ENCODE assay signal across 8 mouse cellular contexts in genomic region chr8:121909663-121910062, GRCm38 (mm10). TPM values are rescaled to one million over a fixed set of nuclear protein-coding genes. Genes with fewer than 3 reads are reported as not detected.
DNase-seq lines count a peak whose midpoint lies in the region; ATAC-seq and TF ChIP-seq lines count a peak whose summit lies in the region.

No protein-coding gene starts in this region.

- TF ChIP-seq RAD21 in CH12.LX (IDR thresholded peaks at IDR 0.05; ENCODE audit: low read depth, low read length): peak; percentile 77

- H3K4me2 ChIP-seq in forebrain, postnatal 0 days (ENCODE audit: low read depth): no peak overlapping the region
- H3K4me2 ChIP-seq in forebrain, embryonic 13.5 days: no peak overlapping the region
- H3K4me2 ChIP-seq in CH12.LX (ENCODE audit: insufficient read depth, low read depth, poor library complexity, severe bottlenecking): peak overlapping the region; percentile 2; the same call in 1 of the 2 replicates

- peaks cover 14% of the 10 kb centered on the region for H3K4me1 ChIP-seq in forebrain, postnatal 0 days (ENCODE audit: insufficient read depth)
- peaks cover 24% of the 10 kb centered on the region for H3K4me1 ChIP-seq in forebrain, embryonic 13.5 days
- peaks cover 38 to 59% of the 10 kb centered on the region in 2 experiments for H3K4me1 ChIP-seq in CH12.LX (ENCODE audit: control insufficient read depth in 1 of 2, insufficient read depth in 2 of 2)

- no peaks in the 10 kb centered on the region for H3K9me3 ChIP-seq in forebrain, postnatal 0 days (ENCODE audit: low read length)
- no peaks in the 10 kb centered on the region for H3K9me3 ChIP-seq in forebrain, embryonic 13.5 days (replicated peaks)
- no peaks in the 10 kb centered on the region for H3K9me3 ChIP-seq in CH12.LX (replicated peaks; ENCODE audit: low read length)

- no peaks in the 10 kb centered on the region for H3K27me3 ChIP-seq in forebrain, postnatal 0 days (ENCODE audit: insufficient read depth, low read length)
- peaks cover 8% of the 10 kb centered on the region; the same call in 1 of the 2 replicates for H3K27me3 ChIP-seq in forebrain, embryonic 13.5 days
- no peaks in the 10 kb centered on the region for H3K27me3 ChIP-seq in CH12.LX (replicated peaks)

- peak; percentile 86 for TF ChIP-seq CTCF in forebrain, postnatal 0 days (IDR thresholded peaks at IDR 0.05; ENCODE audit: low read depth)
- peak; percentile 18 to 88; a peak in 2 of 4 replicates for TF ChIP-seq CTCF in CH12.LX (conservative IDR thresholded peaks at IDR 0.05 in 1 of 2, IDR thresholded peaks at IDR 0.05 in 1 of 2; ENCODE audit: low read depth in 2 of 2, low read length in 2 of 2)

- in situ Hi-C loops in CH12.LX (cut with MboI; ENCODE audit: low pct_ligation_motif_present, low pct_unique_long_range_greater_than_20kb, low sequenced_read_pairs): loop anchor here (5.0 kb wide), 1 partner anchor 57 kb away; no protein-coding TSS in a partner anchor

- H3K36me3 ChIP-seq in forebrain, postnatal 0 days (ENCODE audit: insufficient read depth): no peaks in the 10 kb centered on the region
- H3K36me3 ChIP-seq in forebrain, embryonic 13.5 days (ENCODE audit: poor library complexity, severe bottlenecking): no peaks in the 10 kb centered on the region
- peaks cover 11 to 19% of the 10 kb centered on the region in 2 experiments for H3K36me3 ChIP-seq in CH12.LX (replicated peaks in 1 of 2; ENCODE audit: control insufficient read depth in 1 of 2, insufficient read depth in 1 of 2, low read length in 1 of 2)

- no peak for TF ChIP-seq POLR2A in CH12.LX (IDR thresholded peaks at IDR 0.05; ENCODE audit: low read depth, low read length)

- H3K4me3 ChIP-seq in forebrain, postnatal 0 days (ENCODE audit: low read depth, low read length): no peak overlapping the region
- no peak overlapping the region for H3K4me3 ChIP-seq in forebrain, embryonic 13.5 days
- no peak overlapping the region for H3K4me3 ChIP-seq in CH12.LX (replicated peaks in 1 of 3; ENCODE audit: low read depth in 2 of 3, low read length in 2 of 3, poor library complexity in 1 of 3)

- H3K27ac ChIP-seq in forebrain, postnatal 0 days (ENCODE audit: low read depth, low read length): no peak overlapping the region
- H3K27ac ChIP-seq in forebrain, embryonic 13.5 days: no peak overlapping the region
- H3K27ac ChIP-seq in CH12.LX (ENCODE audit: insufficient read depth, low read depth): peak overlapping the region; percentile 66; the same call in 1 of the 2 replicates

- intact Hi-C loops in gastrocnemius, postnatal 36 days (cut with DNase I): loop anchor here (1.0 to 10.0 kb wide), 3 partner anchors 37 to 185 kb away; partner anchors contain the start of gene Jph3

- peak; percentile 87 for DNase-seq in forebrain, postnatal 0 days
- peak; percentile 85 for DNase-seq in CH12.LX (ENCODE audit: extremely low read depth)
- DNase-seq in c-Kit-positive CD71-positive TER-119-negative erythroid progenitor cells, embryonic 14.5 days (ENCODE audit: low read depth): peak; percentile 91
- peak; percentile 51 to 73 for DNase-seq in gastrocnemius, postnatal 36 days
- DNase-seq in layer of hippocampus, postnatal 36 days: peak; percentile 67 to 69
- peak; percentile 40 to 83 for DNase-seq in lung, postnatal 4 days
- peak; percentile 82 to 92 for DNase-seq in spleen, postnatal 4 days (ENCODE audit: low spot score in 2 of 2)

- no peak for ATAC-seq in forebrain, postnatal 0 days
- no peak for ATAC-seq in forebrain, embryonic 13.5 days

- no peak overlapping the region for H3K9ac ChIP-seq in forebrain, postnatal 0 days
- no peak overlapping the region for H3K9ac ChIP-seq in forebrain, embryonic 13.5 days
- peak overlapping the region; percentile 85 for H3K9ac ChIP-seq in CH12.LX (ENCODE audit: insufficient read depth, low read depth)

- 5% methylated on average over 6 of the region's 6 CpGs for WGBS in forebrain, postnatal 0 days
- WGBS in forebrain, embryonic 13.5 days: 3% methylated on average over 6 of the region's 6 CpGs

- dilution Hi-C loops in CH12.LX (cut with MboI; ENCODE audit: extremely low pct_ligation_motif_present, extremely low pct_unique_long_range_greater_than_20kb, low sequenced_read_pairs): no loop called here

- TF ChIP-seq EP300 in CH12.LX (IDR thresholded peaks at IDR 0.05; ENCODE audit: low read length): no peak

- H3K79me2 ChIP-seq in CH12.LX (replicated peaks; ENCODE audit: control insufficient read depth, extremely low read depth, insufficient read depth, poor library complexity, severe bottlenecking): peaks cover 43% of the 10 kb centered on the region

TF ChIP-seq in CH12.LX, 34 proteins besides CTCF, POLR2A, EP300 and RAD21:
- no peak for TF ChIP-seq ZC3H11A (IDR thresholded peaks at IDR 0.05; ENCODE audit: low read depth, low read length)
- TF ChIP-seq CHD2 (IDR thresholded peaks at IDR 0.05; ENCODE audit: low read length): no peak
- peak; percentile 80 for TF ChIP-seq MAZ (IDR thresholded peaks at IDR 0.05; ENCODE audit: low read depth, low read length)
- TF ChIP-seq MEF2A (IDR thresholded peaks at IDR 0.05; ENCODE audit: borderline replicate concordance, low read depth, low read length): 0 out of 2 replicates have a peak, but pooled peaks have one; percentile 32
- peak; percentile 78 for TF ChIP-seq SMC3 (IDR thresholded peaks at IDR 0.05; ENCODE audit: low read depth, low read length)
- TF ChIP-seq USF1 (IDR thresholded peaks at IDR 0.05; ENCODE audit: low read depth, low read length): no peak
- peak; percentile 43 for TF ChIP-seq MXI1 (IDR thresholded peaks at IDR 0.05; ENCODE audit: low read depth, low read length)
- peak; percentile 12; the same call in 1 of the 2 replicates for TF ChIP-seq BHLHE40 (IDR thresholded peaks at IDR 0.05; ENCODE audit: low read depth, low read length)

RNA-seq across cellular contexts. Expression of gene Slc7a5, which starts 2.2 kb away (rescaled TPM):
- 58.1 and 99.4 TPM in 2 replicates for total RNA-seq in forebrain, postnatal 0 days (2014; rRNA removed)
- 64.7 and 67.9 TPM in 2 replicates for polyA plus RNA-seq in forebrain, postnatal 0 days (2015; fragmentation: Nextera tagmentation; extraction: Ambion mirVana)
- 28.1 and 30.6 TPM in 2 replicates for polyA plus RNA-seq in forebrain, embryonic 13.5 days (2015; fragmentation: Nextera tagmentation; extraction: Ambion mirVana)
- total RNA-seq in CH12.LX (2012; rRNA removed) (156 and 207 TPM in 2 replicates), CH12.LX (2014; rRNA removed) (110 and 119 TPM in 2 replicates)
- 235 and 291 TPM in 2 replicates for polyA plus RNA-seq in CH12.LX (2012; ENCODE audit: insufficient read length, low read depth)
- 1 to 10 TPM; 1.9 to 2.1 TPM for total RNA-seq in gastrocnemius, postnatal 36 days (2021)
- total RNA-seq in layer of hippocampus, postnatal 36 days (2021): 10 to 100 TPM; 60.2 to 70.4 TPM

RNA-seq across cellular contexts. Expression of gene Car5a, which starts 35.0 kb away (rescaled TPM):
- 0.23 TPM in 1 of 2 replicates, not detected in the other for total RNA-seq in forebrain, postnatal 0 days (2014; rRNA removed)
- 0.48 and 0.52 TPM in 2 replicates for polyA plus RNA-seq in forebrain, postnatal 0 days (2015; fragmentation: Nextera tagmentation; extraction: Ambion mirVana)
- 0.25 TPM in 1 of 2 replicates, not detected in the other for polyA plus RNA-seq in forebrain, embryonic 13.5 days (2015; fragmentation: Nextera tagmentation; extraction: Ambion mirVana)
- total RNA-seq in CH12.LX (2012; rRNA removed) (3.1 and 9.7 TPM in 2 replicates), CH12.LX (2014; rRNA removed) (not detected in 2 replicates)
- 0.90 and 1.6 TPM in 2 replicates for polyA plus RNA-seq in CH12.LX (2012; ENCODE audit: insufficient read length, low read depth)
- not detected for total RNA-seq in gastrocnemius, postnatal 36 days (2021)
- total RNA-seq in layer of hippocampus, postnatal 36 days (2021): not detected

RNA-seq across cellular contexts. Expression of gene Banp, which starts 39.9 kb away (rescaled TPM):
- total RNA-seq in forebrain, postnatal 0 days (2014; rRNA removed): 37.9 and 44.1 TPM in 2 replicates
- 29.3 and 30.0 TPM in 2 replicates for polyA plus RNA-seq in forebrain, postnatal 0 days (2015; fragmentation: Nextera tagmentation; extraction: Ambion mirVana)
- polyA plus RNA-seq in forebrain, embryonic 13.5 days (2015; fragmentation: Nextera tagmentation; extraction: Ambion mirVana): 57.5 and 60.9 TPM in 2 replicates
- total RNA-seq in CH12.LX (2012; rRNA removed) (29.1 and 34.2 TPM in 2 replicates), CH12.LX (2014; rRNA removed) (20.9 and 25.7 TPM in 2 replicates)
- polyA plus RNA-seq in CH12.LX (2012; ENCODE audit: insufficient read length, low read depth): 13.2 and 14.9 TPM in 2 replicates
- total RNA-seq in gastrocnemius, postnatal 36 days (2021): 10 to 100 TPM in 1 of 2 experiments, 1 to 10 TPM in 1; 6.6 to 17.8 TPM
- total RNA-seq in layer of hippocampus, postnatal 36 days (2021): 10 to 100 TPM; 55.5 to 73.5 TPM

Comparison
In these comparisons a context has a peak if more than half of its experiments do, and no peak if none do; other contexts are left out.
1. RNA of gene Slc7a5, which starts 2.2 kb away (total RNA-seq): 110 to 207 TPM in CH12.LX, 58.1 to 99.4 TPM in forebrain, postnatal 0 days and 60.2 to 70.4 TPM in layer of hippocampus, postnatal 36 days; 1.9 to 2.1 TPM in gastrocnemius, postnatal 36 days; every median in the first group is over 10 times any median in the second.
2. Peak in every context shown above with its lines, with median percentiles within 50 percentile points of each other: DNase-seq.